Mouse (Mus musculus): ENCODE measurements around the gene Tmem104.

Tmem104 gene
- long read RNA-seq, experiment 1, full-length matches to known transcripts = 4 of 5 reads
- long read RNA-seq, experiment 1, partial matches to known transcripts = 1 of 5 reads
- long read RNA-seq, experiment 1, other reads (novel, unspliced or antisense) = 0 of 5 reads
- long read RNA-seq, experiment 2, full-length matches to known transcripts = 2 of 6 reads
- long read RNA-seq, experiment 2, partial matches to known transcripts = 4 of 6 reads
- long read RNA-seq, experiment 2, other reads (novel, unspliced or antisense) = 0 of 6 reads

GRCm38 (mm10) chr11:115187224-115187639 lies at the start of gene Tmem104:
Gene Tmem104 (plus strand): TSS chr11:115187487.
- intact Hi-C loops (cut with DNase I) = no loop called here

DNA sequence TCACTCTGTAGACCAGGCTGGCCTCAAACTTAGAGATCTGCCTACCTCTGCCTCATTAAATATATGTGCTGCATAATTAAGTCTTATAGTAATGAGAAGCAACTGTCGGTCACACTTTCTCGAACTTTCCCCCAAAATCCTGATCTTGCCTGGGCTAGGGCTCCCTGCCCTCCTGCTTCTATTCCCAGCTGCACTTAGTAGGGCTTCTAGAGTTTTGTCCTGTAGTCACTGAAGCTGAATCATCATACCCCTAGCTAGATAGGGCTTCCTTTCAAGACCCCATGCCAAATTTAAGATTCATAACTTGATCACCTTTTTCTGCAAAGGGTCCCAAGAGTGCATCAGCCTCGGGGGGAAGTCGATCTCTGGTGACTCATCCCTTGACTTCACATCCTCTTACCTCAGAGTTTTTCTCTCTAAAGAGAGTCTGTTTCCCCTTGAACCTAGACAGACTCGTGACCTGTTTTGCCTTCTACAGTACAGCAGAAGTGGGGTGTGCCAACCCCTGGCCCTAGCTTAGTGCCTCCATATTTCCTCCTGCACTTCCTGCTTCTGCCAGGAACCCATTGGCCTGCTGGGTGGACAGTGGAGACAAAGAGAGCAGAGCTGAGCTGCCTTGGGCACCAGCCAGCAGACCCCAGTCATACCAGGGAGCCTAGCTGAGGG lies 48.6 kb upstream of the Tmem104 start:
- intact Hi-C loops (cut with DNase I) = no loop called here

- intact Hi-C loops (cut with DNase I) = loop anchor here (10.0 kb wide), 1 partner anchor 347 kb away; the partner anchor contains the start of genes Btbd17 and Gpr142
These were observed 45.3 kb upstream of the Tmem104 start for GRCm38 (mm10) chr11:115141970-115142369.

- intact Hi-C loops (cut with DNase I) = loop anchor here (10.0 kb wide), 1 partner anchor 353 kb away; the partner anchor contains the start of genes Btbd17 and Gpr142
These were observed 39.5 kb upstream of the Tmem104 start for GRCm38 (mm10) chr11:115147813-115148212.

DNA sequence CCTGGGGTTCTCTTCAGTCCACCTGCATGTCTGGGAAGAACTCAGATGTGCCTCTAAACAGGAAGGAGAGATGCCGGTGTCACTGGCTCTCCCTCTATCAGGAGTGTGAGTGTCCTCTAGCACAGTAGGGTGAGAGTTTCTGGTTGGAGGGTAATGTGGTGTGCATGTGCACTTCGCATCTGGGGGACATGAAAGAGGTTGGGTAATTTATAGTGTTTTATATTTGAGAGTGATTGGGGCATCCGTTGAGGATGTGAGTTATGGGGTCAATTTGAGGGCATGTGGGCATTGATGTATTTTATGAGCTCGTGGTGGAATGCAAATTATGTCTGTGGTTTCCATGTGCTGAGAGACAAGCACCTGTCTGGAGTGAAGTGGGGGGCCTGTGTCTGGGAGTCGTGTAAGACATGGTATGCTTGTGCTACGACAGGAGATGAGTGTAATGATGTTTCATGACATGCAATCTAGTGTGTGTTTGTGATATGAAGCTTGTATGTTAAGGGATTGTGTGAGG lies 36.5 kb upstream of the Tmem104 start:
- intact Hi-C loops (cut with DNase I) = no loop called here

DNA sequence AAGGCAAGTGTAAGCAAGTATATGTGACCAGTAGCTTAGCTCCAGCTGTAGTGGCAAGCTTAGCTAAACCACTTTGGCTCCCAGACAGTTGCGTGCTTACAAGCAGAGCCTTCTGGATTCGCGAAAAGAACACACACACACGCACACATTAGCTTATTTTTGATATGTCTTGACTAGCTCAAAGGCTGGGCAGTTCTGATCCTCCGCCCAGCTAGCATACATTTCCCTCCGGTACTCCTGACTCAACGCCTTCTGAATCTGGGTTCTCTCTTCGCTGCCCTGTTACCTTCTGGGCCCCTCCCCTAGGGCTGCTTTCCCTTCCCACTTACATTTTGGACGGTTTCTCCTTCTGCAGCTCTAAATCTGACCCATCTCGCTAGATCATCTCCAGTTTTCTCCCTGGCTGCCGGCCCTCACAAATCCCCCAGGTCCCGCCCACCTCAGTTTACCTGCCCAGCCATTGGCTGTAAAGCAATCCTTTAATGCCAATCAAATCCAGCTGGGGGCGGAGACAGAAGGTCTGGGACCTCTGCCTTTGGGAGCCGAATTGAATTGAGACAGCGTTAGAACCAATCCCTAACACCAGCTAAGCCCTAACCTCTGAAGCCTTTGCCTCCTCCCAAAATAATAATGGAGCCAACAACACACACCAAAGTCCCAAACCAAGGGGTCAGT lies 35.4 kb upstream of the Tmem104 start:
- intact Hi-C loops (cut with DNase I) = no loop called here

DNA sequence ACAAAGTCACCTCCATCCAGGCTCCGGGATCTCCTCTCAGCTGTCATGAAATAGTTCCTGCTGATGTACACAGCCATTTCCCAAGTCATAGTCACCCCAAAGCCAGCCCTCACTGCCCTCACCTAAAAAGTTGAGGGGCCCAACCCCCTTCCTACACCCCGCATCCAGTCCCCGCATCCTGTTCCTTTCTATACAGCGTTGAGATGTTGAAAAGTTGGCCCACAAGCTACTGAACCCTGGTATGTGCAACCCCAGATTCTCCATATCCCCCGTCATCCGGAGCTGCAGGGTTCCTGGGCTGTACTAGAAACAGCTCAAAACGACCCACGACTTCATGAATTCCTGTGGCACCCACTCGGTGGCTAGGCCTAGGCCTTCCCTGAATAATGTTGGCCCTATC lies 34.2 kb upstream of the Tmem104 start:
- intact Hi-C loops (cut with DNase I) = loop anchor here (1.0 kb wide), 1 partner anchor 70 kb away; no protein-coding TSS in a partner anchor

DNA sequence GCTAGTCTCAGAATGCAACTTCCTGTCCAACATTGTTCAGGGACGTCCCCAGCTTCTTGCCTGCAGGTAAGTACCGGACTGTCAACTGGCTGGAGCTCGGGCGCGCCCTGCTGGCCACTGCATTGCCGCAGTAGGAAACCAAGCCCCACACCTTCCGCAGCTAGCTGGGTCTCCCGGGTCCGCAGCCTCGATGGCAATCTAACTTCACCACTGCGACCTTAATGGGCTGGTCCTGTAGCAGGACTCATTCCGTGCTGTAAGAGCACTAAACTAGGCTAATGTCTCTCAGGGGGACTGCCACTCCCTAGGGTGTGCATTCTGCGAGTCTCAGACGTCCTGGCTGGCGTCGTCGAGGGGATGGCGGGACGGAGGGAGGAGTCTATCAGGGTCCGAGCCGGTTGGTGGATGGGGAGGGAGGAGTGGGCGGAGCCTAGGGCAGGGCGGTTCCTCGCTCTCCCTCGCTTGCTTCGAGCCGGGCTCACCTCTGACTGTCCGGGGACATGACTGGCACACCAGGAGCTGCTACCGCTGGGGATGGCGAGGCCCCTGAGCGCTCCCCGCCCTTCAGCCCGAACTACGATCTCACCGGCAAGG lies 33.5 kb upstream of the Tmem104 start:
- intact Hi-C loops (cut with DNase I) = loop anchor here (1.0 kb wide), 1 partner anchor 70 kb away; no protein-coding TSS in a partner anchor

DNA sequence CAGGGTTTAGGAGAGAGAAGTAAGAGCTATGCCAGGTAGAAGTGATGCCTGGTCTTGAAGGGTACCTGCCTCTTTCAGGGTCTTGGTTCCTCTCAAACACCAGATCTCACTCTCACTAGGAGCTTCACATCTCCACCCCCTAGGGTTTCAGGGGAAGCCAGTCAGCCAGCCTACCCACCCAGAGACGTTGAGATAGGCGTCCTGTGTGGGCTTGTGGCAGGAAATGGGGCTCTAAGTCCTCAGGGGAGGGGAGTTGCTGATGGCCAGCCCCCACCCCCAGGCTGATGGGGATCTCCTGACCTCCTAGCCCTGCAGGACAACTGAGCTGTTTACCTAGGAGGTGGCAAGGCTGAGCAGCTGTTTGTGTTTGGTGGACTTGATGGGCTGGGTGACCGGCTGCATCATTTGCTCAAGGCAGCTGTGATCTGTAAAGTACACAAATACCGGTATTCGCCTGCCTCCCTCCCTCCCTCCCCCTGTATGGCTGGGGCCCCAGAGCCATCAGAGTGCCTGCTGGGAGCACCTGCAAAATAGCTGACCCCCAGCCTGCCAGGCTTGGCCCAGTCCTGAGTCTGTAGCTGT lies 32.1 kb upstream of the Tmem104 start:
- intact Hi-C loops (cut with DNase I) = no loop called here

DNA sequence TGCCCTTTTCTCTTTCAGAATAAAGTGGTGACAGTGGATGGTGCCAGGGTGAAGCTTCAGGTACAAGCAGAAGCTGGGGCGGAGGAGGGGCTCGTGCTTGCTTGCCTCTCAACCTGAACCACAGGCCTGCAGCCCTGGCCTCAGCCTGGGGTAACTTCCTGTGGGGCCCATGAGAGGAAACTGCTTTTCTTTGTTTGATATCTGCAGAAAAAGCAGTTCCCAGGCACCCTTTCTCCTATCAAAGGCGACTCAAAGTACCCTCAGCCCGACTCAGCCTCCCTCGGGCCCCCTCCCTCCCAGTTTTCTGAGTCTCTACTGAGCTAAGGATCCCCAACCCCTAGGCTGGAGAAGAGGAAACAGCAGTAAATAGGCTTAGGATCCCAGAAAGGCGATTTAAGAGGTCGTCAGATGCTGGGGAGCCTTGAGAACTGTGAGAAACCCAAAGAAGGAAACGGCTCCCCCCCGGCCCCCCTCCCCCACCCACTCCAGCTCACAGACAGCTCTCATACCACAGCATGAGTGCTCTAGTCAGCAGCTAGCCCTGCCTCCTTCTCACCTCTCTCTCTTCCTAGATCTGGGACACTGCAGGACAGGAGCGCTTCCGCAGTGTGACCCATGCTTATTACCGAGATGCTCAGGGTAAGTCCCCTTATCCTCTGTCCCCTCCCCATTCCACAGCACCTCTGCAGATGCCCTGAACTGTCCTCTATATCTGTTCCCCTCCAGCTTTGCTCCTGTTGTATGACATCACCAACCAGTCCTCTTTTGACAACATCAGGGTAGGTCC lies 29.2 kb upstream of the Tmem104 start:
- intact Hi-C loops (cut with DNase I) = no loop called here

GRCm38 (mm10) chr11:115160016-115160797 lies 27.1 kb upstream of the Tmem104 start:
- intact Hi-C loops (cut with DNase I) = no loop called here

- intact Hi-C loops (cut with DNase I) = loop anchor here (1.0 kb wide), 1 partner anchor 21 kb away; no protein-coding TSS in a partner anchor
These were observed 26.3 kb upstream of the Tmem104 start for GRCm38 (mm10) chr11:115160883-115161577.

- intact Hi-C loops (cut with DNase I) = loop anchor here (1.0 kb wide), 1 partner anchor 21 kb away; no protein-coding TSS in a partner anchor
These were observed 25.6 kb upstream of the Tmem104 start for GRCm38 (mm10) chr11:115161578-115162204.

DNA sequence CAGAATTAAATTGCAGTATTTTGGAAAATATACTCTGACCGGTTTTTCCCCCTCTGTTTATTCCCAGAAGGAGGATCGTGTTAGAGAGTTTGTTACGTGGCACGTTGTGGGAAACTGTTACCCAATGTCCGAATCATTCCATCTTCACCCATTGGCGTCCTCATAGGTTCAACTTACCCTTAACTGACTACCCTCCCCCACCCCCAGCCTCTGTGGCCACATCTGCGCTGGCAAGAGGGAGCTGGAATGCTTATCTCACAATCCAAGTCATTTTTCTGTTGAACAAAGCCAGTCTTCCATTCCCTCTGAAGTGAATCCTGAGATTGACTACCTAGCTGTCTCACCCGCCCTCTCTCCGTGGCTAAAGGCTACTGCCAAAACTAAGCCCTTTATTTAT lies 25.1 kb upstream of the Tmem104 start:
- intact Hi-C loops (cut with DNase I) = no loop called here

GRCm38 (mm10) chr11:115162832-115163480 lies 24.3 kb upstream of the Tmem104 start, which contains the start of gene Slc9a3r1:
Gene Slc9a3r1 (plus strand): TSS chr11:115163341.
- intact Hi-C loops (cut with DNase I) = no loop called here

DNA sequence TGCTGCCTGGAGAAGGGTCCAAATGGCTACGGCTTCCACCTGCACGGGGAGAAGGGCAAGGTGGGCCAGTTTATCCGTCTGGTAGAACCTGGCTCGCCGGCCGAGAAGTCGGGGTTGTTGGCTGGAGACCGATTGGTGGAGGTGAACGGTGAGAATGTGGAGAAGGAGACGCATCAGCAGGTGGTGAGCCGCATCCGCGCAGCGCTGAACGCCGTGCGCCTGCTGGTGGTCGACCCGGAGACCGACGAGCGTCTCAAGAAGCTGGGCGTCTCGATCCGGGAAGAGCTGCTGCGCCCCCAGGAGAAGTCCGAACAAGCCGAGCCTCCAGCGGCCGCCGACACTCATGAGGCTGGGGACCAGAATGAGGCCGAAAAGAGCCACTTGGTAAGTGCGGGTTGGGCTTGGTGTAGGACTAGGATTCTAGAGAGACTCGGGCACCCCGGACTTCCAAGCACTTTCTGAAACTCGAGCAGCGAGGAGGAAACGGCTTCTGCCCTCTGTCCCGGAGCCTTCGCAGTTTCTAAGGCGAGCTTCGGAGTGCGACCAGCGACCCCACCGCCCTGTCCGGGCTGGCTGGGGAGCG lies 23.6 kb upstream of the Tmem104 start:
- intact Hi-C loops (cut with DNase I) = no loop called here

DNA sequence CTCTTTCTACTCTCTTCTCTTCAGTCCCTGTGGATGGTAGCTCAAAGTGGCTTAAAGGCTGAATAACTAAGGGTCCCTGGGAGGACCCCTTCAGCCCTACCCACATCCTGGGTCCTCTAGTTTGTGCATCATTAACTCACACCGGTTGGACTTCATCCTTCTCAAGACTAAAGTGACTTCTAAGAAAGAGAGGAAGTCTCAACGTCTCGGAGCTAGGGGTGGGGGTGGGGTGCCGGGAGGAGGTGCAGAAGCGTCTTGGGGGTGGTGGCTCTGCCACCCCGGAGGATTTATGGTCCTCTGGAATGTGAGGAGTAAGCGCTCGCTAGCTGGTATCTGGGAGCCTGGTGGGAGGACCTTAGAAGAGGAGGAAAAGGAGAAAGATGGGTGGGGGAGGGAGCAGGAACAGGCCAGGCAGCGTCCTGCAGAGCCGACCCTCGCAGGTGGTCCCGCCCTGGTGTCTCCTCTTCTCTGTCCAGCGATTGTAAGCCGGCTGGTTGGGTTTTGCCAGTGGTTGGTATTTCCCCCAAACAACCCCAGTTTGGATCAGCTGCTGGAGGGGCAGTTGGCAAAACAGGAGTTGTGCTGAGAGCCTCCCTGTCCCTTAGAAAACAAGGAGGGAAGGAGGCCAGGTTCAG lies 22.8 kb upstream of the Tmem104 start:
- intact Hi-C loops (cut with DNase I) = no loop called here
